Comparison of ENCODE assay signal across 7 mouse cellular contexts in genomic region chr2:173019790-173020189, GRCm38 (mm10). TPM values are rescaled to one million over a fixed set of nuclear protein-coding genes. Genes with fewer than 3 reads are reported as not detected.
DNase-seq lines count a peak whose midpoint lies in the region; ATAC-seq and TF ChIP-seq lines count a peak whose summit lies in the region.

No protein-coding gene starts in this region.

- peaks cover 35% of the 10 kb centered on the region for H3K36me3 ChIP-seq in embryonic facial prominence, embryonic 10.5 days (replicated peaks)
- H3K36me3 ChIP-seq in limb, embryonic 11.5 days (ENCODE audit: control insufficient read depth, insufficient read depth, low read length) = no peaks in the 10 kb centered on the region
- H3K36me3 ChIP-seq in midbrain, embryonic 13.5 days = peaks cover 18% of the 10 kb centered on the region
- peaks cover 8% of the 10 kb centered on the region; the same call in 1 of the 2 replicates for H3K36me3 ChIP-seq in small intestine, adult 2 months (ENCODE audit: control insufficient read depth, insufficient read depth, low read length)

- peaks cover 54% of the 10 kb centered on the region for H3K4me1 ChIP-seq in embryonic facial prominence, embryonic 10.5 days
- peaks cover 14% of the 10 kb centered on the region for H3K4me1 ChIP-seq in limb, embryonic 11.5 days (ENCODE audit: control insufficient read depth, insufficient read depth, low read length)
- H3K4me1 ChIP-seq in midbrain, embryonic 13.5 days (replicated peaks) = peaks cover 42% of the 10 kb centered on the region
- H3K4me1 ChIP-seq in small intestine, adult 2 months (ENCODE audit: control insufficient read depth, insufficient read depth, insufficient read length, low read length) = peaks cover 32% of the 10 kb centered on the region

- H3K4me2 ChIP-seq in limb, embryonic 11.5 days (ENCODE audit: low read depth, severe bottlenecking) = peak overlapping the region; percentile 67
- peak overlapping the region; percentile 67 for H3K4me2 ChIP-seq in midbrain, embryonic 13.5 days (replicated peaks)

- peak; percentile 84 for ATAC-seq in limb, embryonic 11.5 days (ENCODE audit: insufficient number of reproducible peaks, low FRiP score, low TSS enrichment, low read depth)
- peak; percentile 57 for ATAC-seq in midbrain, embryonic 13.5 days

- no peak for TF ChIP-seq CTCF in small intestine, adult 2 months (IDR thresholded peaks at IDR 0.05; ENCODE audit: extremely low read depth, insufficient read length, insufficient replicate concordance, low read depth, low read length)

- peak overlapping the region; percentile 40 for H3K9ac ChIP-seq in limb, embryonic 11.5 days (ENCODE audit: low read length)
- peak overlapping the region; percentile 44 for H3K9ac ChIP-seq in midbrain, embryonic 13.5 days (replicated peaks)

- DNase-seq in adrenal gland, adult 8-10 months = peak; percentile 87
- DNase-seq in embryonic facial prominence, embryonic 10.5 days (ENCODE audit: low spot score) = peak; percentile 94
- peak; percentile 99 for DNase-seq in heart, adult 11 months
- DNase-seq in kidney, adult 18-20 months = peak; percentile 94
- DNase-seq in limb, embryonic 11.5 days (ENCODE audit: low spot score) = peak; percentile 93

- WGBS in embryonic facial prominence, embryonic 10.5 days = under 1% methylated on average over 29 of the region's 29 CpGs
- WGBS in limb, embryonic 11.5 days = under 1% methylated on average over 28 of the region's 29 CpGs
- 1% methylated on average over 29 of the region's 29 CpGs for WGBS in midbrain, embryonic 13.5 days
- WGBS in small intestine, adult 2 months = under 1% methylated on average over 29 of the region's 29 CpGs

- H3K27ac ChIP-seq in embryonic facial prominence, embryonic 10.5 days (replicated peaks) = peak overlapping the region; percentile 74
- H3K27ac ChIP-seq in limb, embryonic 11.5 days (replicated peaks; ENCODE audit: low read depth, low read length) = no peak overlapping the region
- no peak overlapping the region for H3K27ac ChIP-seq in midbrain, embryonic 13.5 days
- H3K27ac ChIP-seq in small intestine, adult 2 months (ENCODE audit: insufficient read depth, low read depth, low read length) = no peak overlapping the region

- H3K9me3 ChIP-seq in embryonic facial prominence, embryonic 10.5 days = no peaks in the 10 kb centered on the region
- no peaks in the 10 kb centered on the region for H3K9me3 ChIP-seq in limb, embryonic 11.5 days (ENCODE audit: control insufficient read depth, low read length)
- no peaks in the 10 kb centered on the region for H3K9me3 ChIP-seq in midbrain, embryonic 13.5 days

- H3K4me3 ChIP-seq in embryonic facial prominence, embryonic 10.5 days = peak overlapping the region; percentile 60
- peak overlapping the region; percentile 28 for H3K4me3 ChIP-seq in limb, embryonic 11.5 days (ENCODE audit: low read depth, low read length)
- peak overlapping the region; percentile 35 for H3K4me3 ChIP-seq in midbrain, embryonic 13.5 days (replicated peaks)
- H3K4me3 ChIP-seq in small intestine, adult 2 months (ENCODE audit: low read depth, low read length) = peak overlapping the region; percentile 63

- peak; percentile 13; the same call in 1 of the 2 replicates for TF ChIP-seq POLR2A in small intestine, adult 2 months (IDR thresholded peaks at IDR 0.05; ENCODE audit: low read depth, low read length)

- H3K27me3 ChIP-seq in embryonic facial prominence, embryonic 10.5 days (replicated peaks; ENCODE audit: low read depth, poor library complexity, severe bottlenecking) = peaks cover 43% of the 10 kb centered on the region
- no peaks in the 10 kb centered on the region for H3K27me3 ChIP-seq in limb, embryonic 11.5 days (ENCODE audit: control insufficient read depth, insufficient read depth, low read length)
- H3K27me3 ChIP-seq in midbrain, embryonic 13.5 days = peaks cover 45% of the 10 kb centered on the region
- no peaks in the 10 kb centered on the region for H3K27me3 ChIP-seq in small intestine, adult 2 months (ENCODE audit: control insufficient read depth, insufficient read depth, low read length)

RNA-seq across cellular contexts. Expression of gene Rbm38, which starts 0.5 kb away (rescaled TPM):
- total RNA-seq in adrenal gland, adult 8-10 months (2022) = 10 to 100 TPM; 16.0 to 26.0 (median 21.5) TPM
- 85.7 and 95.6 TPM in 2 replicates for polyA plus RNA-seq in embryonic facial prominence, embryonic 10.5 days (2016; fragmentation: Nextera tagmentation; extraction: Ambion mirVana)
- polyA plus RNA-seq in limb, embryonic 11.5 days (2014; fragmentation: Nextera tagmentation; extraction: Ambion mirVana) = 66.5 and 69.4 TPM in 2 replicates
- 26.6 and 29.4 TPM in 2 replicates for polyA plus RNA-seq in midbrain, embryonic 13.5 days (2015; fragmentation: Nextera tagmentation; extraction: Ambion mirVana)
- polyA plus RNA-seq in small intestine, adult 2 months (2012; rRNA removed) = 87.9 and 148 TPM in 2 replicates

RNA-seq across cellular contexts. Expression of gene Rae1, which starts 19.9 kb away (rescaled TPM):
- 10 to 100 TPM; 67.3 to 77.6 (median 73.4) TPM for total RNA-seq in adrenal gland, adult 8-10 months (2022)
- polyA plus RNA-seq in embryonic facial prominence, embryonic 10.5 days (2016; fragmentation: Nextera tagmentation; extraction: Ambion mirVana) = 176 and 179 TPM in 2 replicates
- polyA plus RNA-seq in limb, embryonic 11.5 days (2014; fragmentation: Nextera tagmentation; extraction: Ambion mirVana) = 172 and 174 TPM in 2 replicates
- 121 TPM in 2 replicates for polyA plus RNA-seq in midbrain, embryonic 13.5 days (2015; fragmentation: Nextera tagmentation; extraction: Ambion mirVana)
- 20.5 and 33.1 TPM in 2 replicates for polyA plus RNA-seq in small intestine, adult 2 months (2012; rRNA removed)

RNA-seq across cellular contexts. Expression of gene Spo11, which starts 42.3 kb away (rescaled TPM):
- total RNA-seq in adrenal gland, adult 8-10 months (2022) = not detected
- polyA plus RNA-seq in embryonic facial prominence, embryonic 10.5 days (2016; fragmentation: Nextera tagmentation; extraction: Ambion mirVana) = 0.26 and 0.46 TPM in 2 replicates
- 0.95 and 1.7 TPM in 2 replicates for polyA plus RNA-seq in limb, embryonic 11.5 days (2014; fragmentation: Nextera tagmentation; extraction: Ambion mirVana)
- 0.53 and 0.61 TPM in 2 replicates for polyA plus RNA-seq in midbrain, embryonic 13.5 days (2015; fragmentation: Nextera tagmentation; extraction: Ambion mirVana)
- 0.05 and 0.25 TPM in 2 replicates for polyA plus RNA-seq in small intestine, adult 2 months (2012; rRNA removed)
